Mouse (Mus musculus): ENCODE measurements around the gene Unc13a. TPM values are rescaled to one million over a fixed set of nuclear protein-coding genes. Genes with fewer than 3 reads are reported as not detected.
A peak's percentile ranks its signal among the peaks of the same experiment; 100 is the strongest.

Gene Unc13a
- polyA plus RNA-seq, 1 experiment from 2014 or later = 20.6 TPM

- H3K27ac ChIP-seq (ENCODE audit: low read depth, low read length) = no peak overlapping the region; the same call in 1 of the 2 replicates
- H3K9ac ChIP-seq (replicated peaks; ENCODE audit: low read depth, low read length) = no peak overlapping the region
- WGBS = 60% methylated on average over 9 of the region's 9 CpGs
- no peak for ATAC-seq (ENCODE audit: low read depth)
- no peak overlapping the region for H3K4me2 ChIP-seq (ENCODE audit: low read depth, low read length)
- no peak overlapping the region for H3K4me3 ChIP-seq (ENCODE audit: low read depth, low read length)
- no peaks in the 10 kb centered on the region for H3K27me3 ChIP-seq (ENCODE audit: control insufficient read depth, insufficient read depth, low read length)
- H3K36me3 ChIP-seq (ENCODE audit: control insufficient read depth, insufficient read depth, low read length) = peaks cover 21% of the 10 kb centered on the region
- no peaks in the 10 kb centered on the region for H3K9me3 ChIP-seq (ENCODE audit: control insufficient read depth, low read length)
- peaks cover 10% of the 10 kb centered on the region for H3K4me1 ChIP-seq (ENCODE audit: control insufficient read depth, insufficient read depth, low read length)
These were observed 44.1 kb downstream of the Unc13a start for GRCm38 (mm10) chr8:71627265-71628099.

GRCm38 (mm10) chr8:71626753-71627152 is 44.8 kb downstream of the Unc13a start:
- H3K27me3 ChIP-seq (ENCODE audit: control insufficient read depth, insufficient read depth, low read length) = no peaks in the 10 kb centered on the region
- H3K4me2 ChIP-seq (ENCODE audit: low read depth, low read length) = no peak overlapping the region
- ATAC-seq (ENCODE audit: low read depth) = no peak
- 90% methylated on average over 9 of the region's 9 CpGs for WGBS
- no peaks in the 10 kb centered on the region for H3K9me3 ChIP-seq (ENCODE audit: control insufficient read depth, low read length)
- peaks cover 28% of the 10 kb centered on the region for H3K36me3 ChIP-seq (ENCODE audit: control insufficient read depth, insufficient read depth, low read length)
- H3K4me1 ChIP-seq (ENCODE audit: control insufficient read depth, insufficient read depth, low read length) = peaks cover 10% of the 10 kb centered on the region
- H3K27ac ChIP-seq (ENCODE audit: low read depth, low read length) = no peak overlapping the region
- H3K9ac ChIP-seq (replicated peaks; ENCODE audit: low read depth, low read length) = no peak overlapping the region
- H3K4me3 ChIP-seq (ENCODE audit: low read depth, low read length) = no peak overlapping the region

- H3K9ac ChIP-seq (replicated peaks; ENCODE audit: low read depth, low read length) = no peak overlapping the region
- no peaks in the 10 kb centered on the region for H3K27me3 ChIP-seq (ENCODE audit: control insufficient read depth, insufficient read depth, low read length)
- H3K9me3 ChIP-seq (ENCODE audit: control insufficient read depth, low read length) = no peaks in the 10 kb centered on the region
- H3K4me3 ChIP-seq (ENCODE audit: low read depth, low read length) = no peak overlapping the region
- WGBS = 75% methylated on average over 1 of the region's 1 CpGs
- no peak overlapping the region for H3K27ac ChIP-seq (ENCODE audit: low read depth, low read length)
- no peak overlapping the region for H3K4me2 ChIP-seq (ENCODE audit: low read depth, low read length)
- ATAC-seq (ENCODE audit: low read depth) = no peak
- peaks cover 40% of the 10 kb centered on the region for H3K36me3 ChIP-seq (ENCODE audit: control insufficient read depth, insufficient read depth, low read length)
- H3K4me1 ChIP-seq (ENCODE audit: control insufficient read depth, insufficient read depth, low read length) = peaks cover 10% of the 10 kb centered on the region
These were observed 46.5 kb downstream of the Unc13a start for GRCm38 (mm10) chr8:71625088-71625487.

GRCm38 (mm10) chr8:71619786-71620185 is 51.8 kb downstream of the Unc13a start:
- 96% methylated on average over 2 of the region's 2 CpGs for WGBS
- Histone ChIP-seq H3K4me2 (ENCODE audit: low read depth, low read length) (no peak overlapping the region), H3K9ac (replicated peaks; ENCODE audit: low read depth, low read length) (no peak overlapping the region), H3K27me3 (ENCODE audit: control insufficient read depth, insufficient read depth, low read length) (no peaks in the 10 kb centered on the region), H3K4me3 (ENCODE audit: low read depth, low read length) (no peak overlapping the region), H3K4me1 (ENCODE audit: control insufficient read depth, insufficient read depth, low read length) (no peaks in the 10 kb centered on the region), H3K27ac (ENCODE audit: low read depth, low read length) (no peak overlapping the region), H3K9me3 (ENCODE audit: control insufficient read depth, low read length) (no peaks in the 10 kb centered on the region), H3K36me3 (ENCODE audit: control insufficient read depth, insufficient read depth, low read length) (peaks cover 59% of the 10 kb centered on the region)
- ATAC-seq (ENCODE audit: low read depth) = no peak

GRCm38 (mm10) chr8:71613418-71613817 is 58.1 kb downstream of the Unc13a start:
- Histone ChIP-seq H3K27ac (ENCODE audit: low read depth, low read length) (no peak overlapping the region), H3K36me3 (ENCODE audit: control insufficient read depth, insufficient read depth, low read length) (peaks cover 27% of the 10 kb centered on the region), H3K4me3 (ENCODE audit: low read depth, low read length) (no peak overlapping the region), H3K4me1 (ENCODE audit: control insufficient read depth, insufficient read depth, low read length) (peaks cover 10% of the 10 kb centered on the region), H3K9ac (replicated peaks; ENCODE audit: low read depth, low read length) (no peak overlapping the region), H3K27me3 (ENCODE audit: control insufficient read depth, insufficient read depth, low read length) (no peaks in the 10 kb centered on the region), H3K4me2 (ENCODE audit: low read depth, low read length) (no peak overlapping the region), H3K9me3 (ENCODE audit: control insufficient read depth, low read length) (no peaks in the 10 kb centered on the region)
- ATAC-seq (ENCODE audit: low read depth) = no peak
- 79% methylated on average over 4 of the region's 4 CpGs for WGBS

GRCm38 (mm10) chr8:71612141-71612540 is 59.4 kb downstream of the Unc13a start:
- no peak for ATAC-seq (ENCODE audit: low read depth)
- peaks cover 10% of the 10 kb centered on the region for H3K4me1 ChIP-seq (ENCODE audit: control insufficient read depth, insufficient read depth, low read length)
- peak overlapping the region; percentile 81 for H3K4me2 ChIP-seq (ENCODE audit: low read depth, low read length)
- no peaks in the 10 kb centered on the region for H3K9me3 ChIP-seq (ENCODE audit: control insufficient read depth, low read length)
- no peak overlapping the region for H3K27ac ChIP-seq (ENCODE audit: low read depth, low read length)
- WGBS = 49% methylated on average over 5 of the region's 5 CpGs
- H3K27me3 ChIP-seq (ENCODE audit: control insufficient read depth, insufficient read depth, low read length) = no peaks in the 10 kb centered on the region
- peak overlapping the region; percentile 79 for H3K4me3 ChIP-seq (ENCODE audit: low read depth, low read length)
- H3K36me3 ChIP-seq (ENCODE audit: control insufficient read depth, insufficient read depth, low read length) = peaks cover 21% of the 10 kb centered on the region
- H3K9ac ChIP-seq (replicated peaks; ENCODE audit: low read depth, low read length) = peak overlapping the region; percentile 87

- Histone ChIP-seq H3K36me3 (ENCODE audit: control insufficient read depth, insufficient read depth, low read length) (peaks cover 13% of the 10 kb centered on the region; the same call in 1 of the 2 replicates), H3K4me1 (ENCODE audit: control insufficient read depth, insufficient read depth, low read length) (peaks cover 10% of the 10 kb centered on the region), H3K27ac (ENCODE audit: low read depth, low read length) (peak within 1 kb of the TSS; percentile 90), H3K4me2 (ENCODE audit: low read depth, low read length) (peak within 1 kb of the TSS; percentile 81), H3K4me3 (ENCODE audit: low read depth, low read length) (peak within 1 kb of the TSS; percentile 79), H3K9me3 (ENCODE audit: control insufficient read depth, low read length) (no peaks in the 10 kb centered on the region), H3K9ac (replicated peaks; ENCODE audit: low read depth, low read length) (peak within 1 kb of the TSS; percentile 87), H3K27me3 (ENCODE audit: control insufficient read depth, insufficient read depth, low read length) (no peaks in the 10 kb centered on the region)
- ATAC-seq (ENCODE audit: low read depth) = peak; percentile 99
- WGBS = under 1% methylated on average over 74 of the region's 82 CpGs
These were observed 60.5 kb downstream of the Unc13a start, which contains the start of gene Colgalt1 for GRCm38 (mm10) chr8:71610822-71611651. TSS of gene Colgalt1 (plus strand) at chr8:71610998.

- 48% methylated on average over 7 of the region's 7 CpGs for WGBS
- H3K27me3 ChIP-seq (ENCODE audit: control insufficient read depth, insufficient read depth, low read length) = peaks cover 18% of the 10 kb centered on the region; the same call in 1 of the 2 replicates
- H3K9ac ChIP-seq (replicated peaks; ENCODE audit: low read depth, low read length) = no peak overlapping the region
- peaks cover 7% of the 10 kb centered on the region; the same call in 1 of the 2 replicates for H3K4me1 ChIP-seq (ENCODE audit: control insufficient read depth, insufficient read depth, low read length)
- no peak for ATAC-seq (ENCODE audit: low read depth)
- H3K36me3 ChIP-seq (ENCODE audit: control insufficient read depth, insufficient read depth, low read length) = no peaks in the 10 kb centered on the region
- no peak overlapping the region for H3K4me2 ChIP-seq (ENCODE audit: low read depth, low read length)
- no peaks in the 10 kb centered on the region for H3K9me3 ChIP-seq (ENCODE audit: control insufficient read depth, low read length)
- H3K4me3 ChIP-seq (ENCODE audit: low read depth, low read length) = no peak overlapping the region
- H3K27ac ChIP-seq (ENCODE audit: low read depth, low read length) = no peak overlapping the region
These were observed 67.5 kb downstream of the Unc13a start for GRCm38 (mm10) chr8:71604021-71604420.
